Mouse (Mus musculus): ENCODE data around the gene Ctnnal1. TPM values are rescaled to one million over a fixed set of nuclear protein-coding genes. Genes with fewer than 3 reads are reported as not detected.

Gene Ctnnal1
- total and polyA plus RNA-seq, 3 experiments: 3.3 to 5.2 (median 4.2) TPM

GRCm38 (mm10) chr4:56897511-56897910, 32.5 kb upstream of the Ctnnal1 start:
- peaks cover 39 to 67% of the 10 kb centered on the region in 2 experiments for H3K36me3 ChIP-seq (replicated peaks in 1 of 2; ENCODE audit: control insufficient read depth in 1 of 2, insufficient read depth in 1 of 2, low read length in 1 of 2)
- DNase-seq (ENCODE audit: extremely low read depth): no peak
- no peak overlapping the region for H3K27ac ChIP-seq (ENCODE audit: insufficient read depth, low read depth)
- TF ChIP-seq IRF4 (IDR thresholded peaks at IDR 0.05; ENCODE audit: low read depth, low read length) (no peak), KAT2A (IDR thresholded peaks at IDR 0.05; ENCODE audit: insufficient replicate concordance, low read length) (no peak), CTCF (conservative IDR thresholded peaks at IDR 0.05 in 1 of 2, IDR thresholded peaks at IDR 0.05 in 1 of 2; ENCODE audit: low read depth in 2 of 2, low read length in 2 of 2) (peak in 1 of 2 experiments; percentile 20; a peak in 2 of 4 replicates)
- no peak overlapping the region for H3K9ac ChIP-seq (ENCODE audit: insufficient read depth, low read depth)
- no peaks in the 10 kb centered on the region for H3K27me3 ChIP-seq (replicated peaks)
- H3K4me3 ChIP-seq (replicated peaks in 1 of 3; ENCODE audit: low read depth in 2 of 3, low read length in 2 of 3, poor library complexity in 1 of 3): no peak overlapping the region
- no peak overlapping the region for H3K4me2 ChIP-seq (ENCODE audit: insufficient read depth, low read depth, poor library complexity, severe bottlenecking)
- dilution Hi-C loops (cut with MboI; ENCODE audit: extremely low pct_ligation_motif_present, extremely low pct_unique_long_range_greater_than_20kb, low sequenced_read_pairs): no loop called here
- peaks cover 0 to 13% of the 10 kb centered on the region in 2 experiments; a peak in 2 of 4 replicates for H3K4me1 ChIP-seq (ENCODE audit: control insufficient read depth in 1 of 2, insufficient read depth in 2 of 2)
- H3K79me2 ChIP-seq (replicated peaks; ENCODE audit: control insufficient read depth, extremely low read depth, insufficient read depth, poor library complexity, severe bottlenecking): no peaks in the 10 kb centered on the region
- in situ Hi-C loops (cut with MboI; ENCODE audit: low pct_ligation_motif_present, low pct_unique_long_range_greater_than_20kb, low sequenced_read_pairs): no loop called here
- H3K9me3 ChIP-seq (replicated peaks; ENCODE audit: low read length): peaks cover 3% of the 10 kb centered on the region

- in situ Hi-C loops (cut with MboI; ENCODE audit: low pct_ligation_motif_present, low pct_unique_long_range_greater_than_20kb, low sequenced_read_pairs): no loop called here
- TF ChIP-seq TBP (conservative IDR thresholded peaks at IDR 0.05; ENCODE audit: low read depth, low read length): no peak
- no peak for TF ChIP-seq SMC3 (IDR thresholded peaks at IDR 0.05; ENCODE audit: low read depth, low read length)
- no peak for TF ChIP-seq UBTF (IDR thresholded peaks at IDR 0.05; ENCODE audit: low read depth, low read length)
- TF ChIP-seq TCF12 (IDR thresholded peaks at IDR 0.05; ENCODE audit: low read depth, low read length): no peak
- TF ChIP-seq MYC (IDR thresholded peaks at IDR 0.05; ENCODE audit: low read depth, low read length): no peak
- no peak for TF ChIP-seq IRF4 (IDR thresholded peaks at IDR 0.05; ENCODE audit: low read depth, low read length)
- no peak for TF ChIP-seq JUND (conservative IDR thresholded peaks at IDR 0.05; ENCODE audit: low read depth, low read length)
- TF ChIP-seq BHLHE40 (IDR thresholded peaks at IDR 0.05; ENCODE audit: low read depth, low read length): no peak
- TF ChIP-seq MAZ (IDR thresholded peaks at IDR 0.05; ENCODE audit: low read depth, low read length): no peak
- H3K36me3 ChIP-seq (replicated peaks in 1 of 2; ENCODE audit: control insufficient read depth in 1 of 2, insufficient read depth in 1 of 2, low read length in 1 of 2): peaks cover 34 to 56% of the 10 kb centered on the region in 2 experiments
- no peaks in the 10 kb centered on the region for H3K27me3 ChIP-seq (replicated peaks)
- no peaks in the 10 kb centered on the region for H3K79me2 ChIP-seq (replicated peaks; ENCODE audit: control insufficient read depth, extremely low read depth, insufficient read depth, poor library complexity, severe bottlenecking)
- no peaks in the 10 kb centered on the region for H3K9me3 ChIP-seq (replicated peaks; ENCODE audit: low read length)
- no peak for DNase-seq (ENCODE audit: extremely low read depth)
- no peak overlapping the region for H3K9ac ChIP-seq (ENCODE audit: insufficient read depth, low read depth)
- no peak overlapping the region for H3K4me3 ChIP-seq (replicated peaks in 1 of 3; ENCODE audit: low read depth in 2 of 3, low read length in 2 of 3, poor library complexity in 1 of 3)
- dilution Hi-C loops (cut with MboI; ENCODE audit: extremely low pct_ligation_motif_present, extremely low pct_unique_long_range_greater_than_20kb, low sequenced_read_pairs): no loop called here
- no peak overlapping the region for H3K27ac ChIP-seq (ENCODE audit: insufficient read depth, low read depth)
- H3K4me1 ChIP-seq (ENCODE audit: control insufficient read depth in 1 of 2, insufficient read depth in 2 of 2): peaks cover 2 to 24% of the 10 kb centered on the region in 2 experiments; a peak in 3 of 4 replicates
- no peak overlapping the region for H3K4me2 ChIP-seq (ENCODE audit: insufficient read depth, low read depth, poor library complexity, severe bottlenecking)
These were observed 29.2 kb upstream of the Ctnnal1 start for GRCm38 (mm10) chr4:56894196-56894595.

- in situ Hi-C loops (cut with MboI; ENCODE audit: low pct_ligation_motif_present, low pct_unique_long_range_greater_than_20kb, low sequenced_read_pairs) (no loop called here), dilution Hi-C loops (cut with MboI; ENCODE audit: extremely low pct_ligation_motif_present, extremely low pct_unique_long_range_greater_than_20kb, low sequenced_read_pairs) (no loop called here)
- H3K9ac ChIP-seq (ENCODE audit: insufficient read depth, low read depth): no peak overlapping the region
- H3K9me3 ChIP-seq (replicated peaks; ENCODE audit: low read length): no peaks in the 10 kb centered on the region
- peak; percentile 54 for DNase-seq (ENCODE audit: extremely low read depth)
- no peaks in the 10 kb centered on the region for H3K79me2 ChIP-seq (replicated peaks; ENCODE audit: control insufficient read depth, extremely low read depth, insufficient read depth, poor library complexity, severe bottlenecking)
- H3K4me1 ChIP-seq (ENCODE audit: control insufficient read depth in 1 of 2, insufficient read depth in 2 of 2): peaks cover 2 to 24% of the 10 kb centered on the region in 2 experiments; a peak in 3 of 4 replicates
- no peak overlapping the region for H3K4me3 ChIP-seq (replicated peaks in 1 of 3; ENCODE audit: low read depth in 2 of 3, low read length in 2 of 3, poor library complexity in 1 of 3)
- H3K4me2 ChIP-seq (ENCODE audit: insufficient read depth, low read depth, poor library complexity, severe bottlenecking): peak overlapping the region; percentile 68; the same call in 1 of the 2 replicates
- peak overlapping the region; percentile 63; the same call in 1 of the 2 replicates for H3K27ac ChIP-seq (ENCODE audit: insufficient read depth, low read depth)
- no peaks in the 10 kb centered on the region for H3K27me3 ChIP-seq (replicated peaks)
- no peak for TF ChIP-seq BHLHE40 (IDR thresholded peaks at IDR 0.05; ENCODE audit: low read depth, low read length)
- no peak for TF ChIP-seq JUND (conservative IDR thresholded peaks at IDR 0.05; ENCODE audit: low read depth, low read length)
- TF ChIP-seq USF2 (conservative IDR thresholded peaks at IDR 0.05; ENCODE audit: low read depth, low read length): no peak
- TF ChIP-seq JUN (IDR thresholded peaks at IDR 0.05; ENCODE audit: insufficient read depth, low read depth, low read length): no peak
- no peak for TF ChIP-seq SMC3 (IDR thresholded peaks at IDR 0.05; ENCODE audit: low read depth, low read length)
- no peak for TF ChIP-seq MAX (IDR thresholded peaks at IDR 0.05; ENCODE audit: low read length)
- no peak for TF ChIP-seq NELFE (IDR thresholded peaks at IDR 0.05; ENCODE audit: low read depth, low read length)
- TF ChIP-seq ELF1 (IDR thresholded peaks at IDR 0.05; ENCODE audit: low read depth, low read length): peak; percentile 42; the same call in 1 of the 2 replicates
- H3K36me3 ChIP-seq (replicated peaks in 1 of 2; ENCODE audit: control insufficient read depth in 1 of 2, insufficient read depth in 1 of 2, low read length in 1 of 2): peaks cover 27 to 50% of the 10 kb centered on the region in 2 experiments
These were observed 27.6 kb upstream of the Ctnnal1 start for GRCm38 (mm10) chr4:56892501-56893115.
